Mouse (Mus musculus): Measurements from ENCODE around the gene Slc27a3.

DNA sequence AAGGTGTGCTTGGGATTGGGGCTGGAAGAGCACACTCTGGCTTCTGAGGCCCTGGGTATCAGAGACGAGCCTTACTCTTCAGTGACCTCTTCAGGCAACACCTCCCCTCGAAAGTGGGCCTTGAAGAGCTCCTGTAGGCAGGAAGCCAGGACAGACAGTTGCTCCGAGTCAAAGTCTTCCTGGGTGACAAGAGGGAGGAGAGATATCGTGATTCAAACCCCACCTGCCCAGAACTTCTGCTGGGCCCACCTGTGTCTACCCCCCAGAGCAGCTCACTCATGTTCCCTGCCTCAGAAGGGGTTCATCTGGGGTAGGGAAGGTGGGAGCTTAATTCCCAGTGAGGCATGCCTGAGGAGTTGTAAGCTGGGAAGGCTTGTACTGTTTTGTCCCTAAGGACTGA lies 11.3 kb upstream of the Slc27a3 start:
- TF ChIP-seq POLR2A (IDR thresholded peaks at IDR 0.05; ENCODE audit: low read depth, low read length) (no peak), CTCF (IDR thresholded peaks at IDR 0.05; ENCODE audit: borderline replicate concordance, insufficient read depth, low read length) (no peak)

All from embryonic fibroblast, embryonic 13.5 days (primary cell).